Mouse (Mus musculus) thymus, adult 2 months (tissue): ENCODE results near the gene Zc3h12c.

Experiments
- CTCF ChIP-seq: fragments of 200-500 bp; IDR thresholded peaks from 2 replicates; pipeline ENCODE4 v1.5.1; 2012; ENCODE audit warnings: mild to moderate bottlenecking, control low read depth, low read length, moderate library complexity, borderline replicate concordance; ENCODE audit not compliant: control insufficient read depth, poor library complexity, insufficient read depth; ENCODE audit errors: extremely low read depth
- POLR2A ChIP-seq: fragments of 200-500 bp; IDR thresholded peaks from 2 replicates; pipeline ENCODE4 v1.6.1; 2012; ENCODE audit warnings: mild to moderate bottlenecking, low read length, control low read depth, moderate library complexity; ENCODE audit not compliant: control insufficient read depth, poor library complexity, insufficient read depth; ENCODE audit errors: extremely low read depth

- no peak for TF ChIP-seq POLR2A
- TF ChIP-seq CTCF: no peak
Measured at GRCm38 (mm10) chr9:52167506-52167862, 888 bp downstream of the Zc3h12c start.
